Mouse (Mus musculus): ENCODE results near the gene Gpx2. TPM values are rescaled to one million over a fixed set of nuclear protein-coding genes. Genes with fewer than 3 reads are reported as not detected.

The Gpx2 gene
- polyA plus RNA-seq, 1 experiment from 2014 or later, result not detected

- Histone ChIP-seq H3K27me3 (replicated peaks) (peaks cover 6% of the 10 kb centered on the region; the same call in 1 of the 2 replicates), H3K27ac (no peak overlapping the region), H3K4me2 (no peak overlapping the region; the same call in 1 of the 2 replicates), H3K9ac (no peak overlapping the region), H3K9me3 (no peaks in the 10 kb centered on the region), H3K36me3 (replicated peaks) (no peaks in the 10 kb centered on the region), H3K4me1 (peaks cover 41% of the 10 kb centered on the region), H3K4me3 (no peak overlapping the region)
- 55% methylated on average over 6 of the region's 6 CpGs for WGBS
- no peak for ATAC-seq (replicated peaks)
Measured at GRCm38 (mm10) chr12:76819816-76820215, 24.5 kb upstream of the Gpx2 start.

GRCm38 (mm10) chr12:76818908-76819307, 23.6 kb upstream of the Gpx2 start:
- Histone ChIP-seq H3K4me3 (no peak overlapping the region), H3K4me2 (no peak overlapping the region), H3K27me3 (replicated peaks) (no peaks in the 10 kb centered on the region), H3K9me3 (no peaks in the 10 kb centered on the region), H3K9ac (no peak overlapping the region), H3K36me3 (replicated peaks) (no peaks in the 10 kb centered on the region), H3K4me1 (peaks cover 41% of the 10 kb centered on the region), H3K27ac (no peak overlapping the region)
- ATAC-seq (replicated peaks), result no peak
- WGBS, result 89% methylated on average over 9 of the region's 9 CpGs

- H3K4me2 ChIP-seq, result 0 out of 2 replicates have a peak overlapping the region, but pooled peaks have one; percentile 16
- WGBS, result 45% methylated on average over 4 of the region's 4 CpGs
Measured at GRCm38 (mm10) chr12:76818120-76818519, 22.8 kb upstream of the Gpx2 start.

GRCm38 (mm10) chr12:76817176-76817575, 21.8 kb upstream of the Gpx2 start:
- 48% methylated on average over 4 of the region's 4 CpGs for WGBS
- ATAC-seq (replicated peaks), result no peak
- H3K9me3 ChIP-seq, result no peaks in the 10 kb centered on the region
- no peak overlapping the region for H3K9ac ChIP-seq
- H3K4me2 ChIP-seq, result no peak overlapping the region
- no peak overlapping the region for H3K4me3 ChIP-seq
- peaks cover 41% of the 10 kb centered on the region for H3K4me1 ChIP-seq
- H3K36me3 ChIP-seq (replicated peaks), result no peaks in the 10 kb centered on the region
- H3K27ac ChIP-seq, result no peak overlapping the region
- H3K27me3 ChIP-seq (replicated peaks), result no peaks in the 10 kb centered on the region

More at GRCm38 (mm10) chr12:76818120-76818519, 22.8 kb upstream of the Gpx2 start:
- Histone ChIP-seq H3K27me3 (replicated peaks) (no peaks in the 10 kb centered on the region), H3K9me3 (no peaks in the 10 kb centered on the region), H3K4me1 (peaks cover 41% of the 10 kb centered on the region), H3K4me3 (no peak overlapping the region), H3K9ac (no peak overlapping the region), H3K27ac (peak overlapping the region; percentile 23; the same call in 1 of the 2 replicates), H3K36me3 (replicated peaks) (no peaks in the 10 kb centered on the region)
- ATAC-seq (replicated peaks), result no peak

- ATAC-seq (replicated peaks), result no peak
- Histone ChIP-seq H3K4me3 (no peak overlapping the region), H3K4me2 (no peak overlapping the region), H3K9ac (no peak overlapping the region), H3K36me3 (replicated peaks) (no peaks in the 10 kb centered on the region), H3K4me1 (peaks cover 40% of the 10 kb centered on the region), H3K9me3 (no peaks in the 10 kb centered on the region), H3K27ac (no peak overlapping the region), H3K27me3 (replicated peaks) (no peaks in the 10 kb centered on the region)
- WGBS, result 72% methylated on average over 4 of the region's 4 CpGs
Measured at GRCm38 (mm10) chr12:76816720-76817119, 21.4 kb upstream of the Gpx2 start.

- Histone ChIP-seq H3K4me2 (no peak overlapping the region), H3K9me3 (no peaks in the 10 kb centered on the region), H3K27ac (no peak overlapping the region), H3K36me3 (replicated peaks) (no peaks in the 10 kb centered on the region), H3K4me3 (no peak overlapping the region), H3K4me1 (peaks cover 16% of the 10 kb centered on the region), H3K9ac (no peak overlapping the region), H3K27me3 (replicated peaks) (no peaks in the 10 kb centered on the region)
- no peak for ATAC-seq (replicated peaks)
- 86% methylated on average over 2 of the region's 2 CpGs for WGBS
Measured at GRCm38 (mm10) chr12:76814120-76814519, 18.8 kb upstream of the Gpx2 start.

GRCm38 (mm10) chr12:76813543-76813942, 18.2 kb upstream of the Gpx2 start:
- Histone ChIP-seq H3K9ac (no peak overlapping the region), H3K36me3 (replicated peaks) (no peaks in the 10 kb centered on the region), H3K4me1 (peaks cover 12% of the 10 kb centered on the region), H3K9me3 (no peaks in the 10 kb centered on the region), H3K4me3 (no peak overlapping the region), H3K27me3 (replicated peaks) (no peaks in the 10 kb centered on the region), H3K27ac (no peak overlapping the region), H3K4me2 (no peak overlapping the region)
- 84% methylated on average over 10 of the region's 10 CpGs for WGBS
- ATAC-seq (replicated peaks), result no peak

- H3K9ac ChIP-seq, result no peak overlapping the region
Measured at GRCm38 (mm10) chr12:76811006-76811405, 15.7 kb upstream of the Gpx2 start.

GRCm38 (mm10) chr12:76810491-76810890, 15.1 kb upstream of the Gpx2 start:
- H3K27me3 ChIP-seq (replicated peaks), result no peaks in the 10 kb centered on the region
- WGBS, result 92% methylated on average over 5 of the region's 5 CpGs
- H3K4me1 ChIP-seq, result no peaks in the 10 kb centered on the region
- H3K4me2 ChIP-seq, result no peak overlapping the region
- H3K9ac ChIP-seq, result no peak overlapping the region
- ATAC-seq (replicated peaks), result no peak
- no peak overlapping the region for H3K4me3 ChIP-seq
- H3K27ac ChIP-seq, result no peak overlapping the region
- H3K9me3 ChIP-seq, result no peaks in the 10 kb centered on the region
- H3K36me3 ChIP-seq (replicated peaks), result no peaks in the 10 kb centered on the region

More at GRCm38 (mm10) chr12:76811006-76811405, 15.7 kb upstream of the Gpx2 start:
- Histone ChIP-seq H3K4me2 (no peak overlapping the region), H3K36me3 (replicated peaks) (no peaks in the 10 kb centered on the region), H3K4me3 (no peak overlapping the region), H3K27ac (no peak overlapping the region), H3K27me3 (replicated peaks) (no peaks in the 10 kb centered on the region), H3K4me1 (no peaks in the 10 kb centered on the region), H3K9me3 (no peaks in the 10 kb centered on the region)
- WGBS, result 88% methylated on average over 4 of the region's 4 CpGs
- no peak for ATAC-seq (replicated peaks)

GRCm38 (mm10) chr12:76807796-76808195, 12.4 kb upstream of the Gpx2 start:
- no peaks in the 10 kb centered on the region for H3K4me1 ChIP-seq
- H3K36me3 ChIP-seq (replicated peaks), result no peaks in the 10 kb centered on the region
- H3K9ac ChIP-seq, result no peak overlapping the region
- no peak overlapping the region for H3K4me3 ChIP-seq
- H3K9me3 ChIP-seq, result no peaks in the 10 kb centered on the region
- H3K4me2 ChIP-seq, result no peak overlapping the region
- ATAC-seq (replicated peaks), result no peak
- 84% methylated on average over 10 of the region's 10 CpGs for WGBS
- no peak overlapping the region for H3K27ac ChIP-seq
- no peaks in the 10 kb centered on the region for H3K27me3 ChIP-seq (replicated peaks)

- H3K4me1 ChIP-seq, result no peaks in the 10 kb centered on the region
Measured at GRCm38 (mm10) chr12:76805056-76805811, 9.9 kb upstream of the Gpx2 start.

GRCm38 (mm10) chr12:76803700-76804252, 8.4 kb upstream of the Gpx2 start:
- no peak overlapping the region for H3K4me2 ChIP-seq
- no peaks in the 10 kb centered on the region for H3K27me3 ChIP-seq (replicated peaks)
- no peak for ATAC-seq (replicated peaks)
- H3K27ac ChIP-seq, result no peak overlapping the region
- no peaks in the 10 kb centered on the region for H3K9me3 ChIP-seq
- H3K4me3 ChIP-seq, result no peak overlapping the region
- WGBS, result 62% methylated on average over 7 of the region's 7 CpGs
- H3K9ac ChIP-seq, result no peak overlapping the region
- no peaks in the 10 kb centered on the region for H3K4me1 ChIP-seq
- no peaks in the 10 kb centered on the region for H3K36me3 ChIP-seq (replicated peaks)

More at GRCm38 (mm10) chr12:76805056-76805811, 9.9 kb upstream of the Gpx2 start:
- no peak overlapping the region for H3K9ac ChIP-seq
- H3K27ac ChIP-seq, result no peak overlapping the region
- 87% methylated on average over 10 of the region's 10 CpGs for WGBS
- no peak for ATAC-seq (replicated peaks)
- H3K9me3 ChIP-seq, result no peaks in the 10 kb centered on the region
- H3K4me2 ChIP-seq, result no peak overlapping the region
- no peak overlapping the region for H3K4me3 ChIP-seq
- H3K36me3 ChIP-seq (replicated peaks), result no peaks in the 10 kb centered on the region
- H3K27me3 ChIP-seq (replicated peaks), result no peaks in the 10 kb centered on the region

- 92% methylated on average over 10 of the region's 10 CpGs for WGBS
- ATAC-seq (replicated peaks), result no peak
- Histone ChIP-seq H3K9ac (no peak overlapping the region), H3K9me3 (no peaks in the 10 kb centered on the region), H3K27me3 (replicated peaks) (no peaks in the 10 kb centered on the region), H3K27ac (no peak overlapping the region), H3K4me1 (no peaks in the 10 kb centered on the region), H3K36me3 (replicated peaks) (no peaks in the 10 kb centered on the region), H3K4me2 (no peak overlapping the region), H3K4me3 (no peak overlapping the region)
Measured at GRCm38 (mm10) chr12:76803028-76803427, 7.7 kb upstream of the Gpx2 start.
